Mouse (Mus musculus) kidney, adult 2 months (tissue): ENCODE measurements around the gene Hoxa6. TPM values are rescaled to one million over a fixed set of nuclear protein-coding genes. Genes with fewer than 3 reads are reported as not detected.

Experiments used
- DNase-seq: peaks from one replicate; pipeline ENCODE4 v3.0.0; 2021
- H3K27ac ChIP-seq: fragments of 200-500 bp; 2 replicates; pipeline ENCODE4 v1.5.1; 2012; ENCODE audit warnings: low read depth, low read length, control low read depth, inconsistent platforms; ENCODE audit not compliant: insufficient read depth
- H3K27me3 ChIP-seq: fragments of 200-500 bp; replicated peaks from 2 replicates; pipeline ENCODE4 v1.6.1; 2012; ENCODE audit warnings: mild to moderate bottlenecking, moderate library complexity, low read length, inconsistent platforms; ENCODE audit not compliant: control insufficient read depth, insufficient read depth
- H3K36me3 ChIP-seq: fragments of 200-500 bp; 2 replicates; pipeline ENCODE4 v1.6.1; 2012; ENCODE audit warnings: mild to moderate bottlenecking, moderate library complexity, low read length, inconsistent platforms; ENCODE audit not compliant: control insufficient read depth, insufficient read depth
- H3K4me1 ChIP-seq: fragments of 200-500 bp; 2 replicates; pipeline ENCODE4 v1.6.1; 2011; ENCODE audit warnings: low read length; ENCODE audit not compliant: control insufficient read depth, insufficient read depth
- H3K4me3 ChIP-seq: fragments of 200-500 bp; 2 replicates; pipeline ENCODE4 v1.5.1; 2011; ENCODE audit warnings: mild to moderate bottlenecking, low read depth, low read length, control low read depth; ENCODE audit not compliant: insufficient read depth
- CTCF ChIP-seq: fragments of 200-500 bp; conservative IDR thresholded peaks from 2 replicates; pipeline ENCODE4 v1.5.1; 2011; ENCODE audit warnings: low read depth, mild to moderate bottlenecking, control low read depth, low read length, moderate library complexity, mixed read lengths; ENCODE audit not compliant: insufficient read depth, insufficient read length
- POLR2A ChIP-seq: fragments of 200-500 bp; IDR thresholded peaks from one replicate; pipeline ENCODE4 v1.6.1; 2011; ENCODE audit warnings: low read depth, low read length, control low read depth
- WGBS: fragments of 180-500 bp; shearing (Covaris S2); methylation state at CpG from one replicate; pipeline ENCODE4 v1.1.7; 2018; 5-methylcytosine and 5-hydroxymethylcytosine counted together
- polyA plus RNA-seq: library from polyadenylated mRNA; depleted of rRNA; stranded (reverse); fragments of >200 nt; gene quantifications from 2 replicates; pipeline ENCODE4 v1.2.3, GENCODE M21; 2012

The Hoxa6 gene
- polyA plus RNA-seq, 1 experiment = 2.4 TPM

DNA sequence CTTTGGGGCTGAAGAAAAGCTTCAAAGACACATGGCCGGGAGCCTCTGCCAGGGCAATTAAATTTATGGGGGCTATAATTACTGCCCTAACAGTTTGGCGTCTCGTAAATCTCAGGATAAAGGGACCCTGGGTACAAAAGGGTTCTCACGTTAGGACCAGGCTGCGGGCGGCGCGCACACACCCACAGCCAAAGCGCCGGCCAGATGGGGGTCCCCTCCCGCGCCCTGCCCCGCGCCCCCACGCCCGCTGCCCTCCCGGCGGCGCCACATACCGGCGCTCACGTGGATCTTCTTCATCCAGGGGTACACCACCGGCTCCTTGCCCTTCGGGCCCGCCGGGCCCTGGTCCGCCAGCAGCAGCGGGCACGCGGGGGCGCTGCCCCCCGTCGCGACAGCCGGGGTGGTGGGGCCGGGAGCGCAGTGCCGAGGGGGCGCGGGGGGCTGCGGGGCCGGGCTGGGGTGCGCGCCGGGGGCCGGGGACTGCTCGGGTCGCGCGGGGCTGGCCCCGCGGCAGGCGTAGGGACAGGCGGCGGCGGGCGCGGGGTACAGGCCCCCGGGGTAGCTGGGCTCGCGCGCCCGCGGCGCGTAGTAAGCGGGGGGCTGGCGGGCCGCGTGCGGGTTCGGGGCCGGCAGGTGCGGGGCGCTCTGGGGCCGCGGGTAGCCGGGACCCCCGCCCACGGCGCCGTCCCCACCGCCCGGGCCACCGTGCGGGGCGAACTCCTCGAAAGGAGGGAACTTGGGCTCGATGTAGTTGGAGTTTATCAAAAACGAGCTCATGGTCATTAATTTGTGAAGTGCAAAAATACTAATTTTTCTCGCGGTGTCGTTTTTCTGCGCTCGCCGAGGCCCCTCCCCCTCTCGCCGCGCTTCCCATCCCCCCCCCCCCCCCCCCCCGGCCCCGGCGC lies 17.4 kb downstream of the Hoxa6 start, which contains the start of gene Hoxa4:
Gene Hoxa4, minus strand, starts transcription at position 848 of the 905 bp plus-strand sequence.
- WGBS = 3% methylated on average over 89 of the region's 102 CpGs
- H3K4me1 ChIP-seq = peaks cover 26% of the 10 kb centered on the region
- no peaks in the 10 kb centered on the region for H3K36me3 ChIP-seq
- peak within 1 kb of the TSS; percentile 83 for H3K4me3 ChIP-seq
- TF ChIP-seq POLR2A (no peak), CTCF (no peak)
- H3K27me3 ChIP-seq = no peaks in the 10 kb centered on the region
- DNase-seq = no peak
- H3K27ac ChIP-seq = peak within 1 kb of the TSS; percentile 62

GRCm38 (mm10) chr6:52190410-52190809 lies 18.1 kb downstream of the Hoxa6 start:
- DNase-seq = peak; percentile 41
- H3K4me3 ChIP-seq = no peak overlapping the region
- no peaks in the 10 kb centered on the region for H3K27me3 ChIP-seq
- H3K27ac ChIP-seq = peak overlapping the region; percentile 19; the same call in 1 of the 2 replicates
- H3K4me1 ChIP-seq = peaks cover 32% of the 10 kb centered on the region
- 29% methylated on average over 23 of the region's 23 CpGs for WGBS
- TF ChIP-seq POLR2A (no peak), CTCF (no peak)
- no peaks in the 10 kb centered on the region for H3K36me3 ChIP-seq

DNA sequence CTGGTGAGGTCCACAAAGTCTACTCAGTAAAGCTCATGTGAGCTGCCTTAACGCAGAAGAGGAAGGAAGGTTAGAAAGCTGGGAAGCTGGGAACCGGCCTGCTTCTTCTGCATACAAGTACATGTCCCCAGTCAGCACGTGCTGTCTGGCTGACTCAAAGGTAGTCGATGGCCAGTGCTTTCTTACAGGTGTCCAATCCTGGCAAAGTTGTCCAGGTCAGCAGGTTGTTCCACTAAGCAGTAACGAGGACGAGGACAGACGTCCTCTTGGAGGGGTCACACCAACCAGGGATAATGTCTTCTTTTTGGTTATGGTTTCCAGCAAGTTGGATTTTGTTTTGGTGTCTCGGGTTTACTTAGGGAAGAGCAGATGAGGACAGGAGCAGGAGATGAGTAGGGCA lies 18.6 kb downstream of the Hoxa6 start:
- TF ChIP-seq CTCF = no peak
- TF ChIP-seq POLR2A = no peak
- Histone ChIP-seq H3K4me3 (no peak overlapping the region), H3K27ac (peak overlapping the region; percentile 19), H3K27me3 (no peaks in the 10 kb centered on the region), H3K4me1 (peaks cover 31% of the 10 kb centered on the region), H3K36me3 (no peaks in the 10 kb centered on the region)
- DNase-seq = peak; percentile 64
- 41% methylated on average over 8 of the region's 8 CpGs for WGBS

- Histone ChIP-seq H3K4me1 (peaks cover 35% of the 10 kb centered on the region), H3K27ac (0 out of 2 replicates have a peak overlapping the region, but pooled peaks have one; percentile 1), H3K36me3 (no peaks in the 10 kb centered on the region), H3K27me3 (no peaks in the 10 kb centered on the region), H3K4me3 (no peak overlapping the region)
- TF ChIP-seq POLR2A = no peak
- no peak for TF ChIP-seq CTCF
- peak; percentile 60 for DNase-seq
- WGBS = 25% methylated on average over 5 of the region's 5 CpGs
Measured at GRCm38 (mm10) chr6:52189172-52189591, 19.3 kb downstream of the Hoxa6 start.

- peaks cover 36% of the 10 kb centered on the region for H3K4me1 ChIP-seq
Measured at GRCm38 (mm10) chr6:52186500-52186899, 22.0 kb downstream of the Hoxa6 start.

GRCm38 (mm10) chr6:52185834-52186233 lies 22.7 kb downstream of the Hoxa6 start:
- H3K27ac ChIP-seq = no peak overlapping the region
- 31% methylated on average over 3 of the region's 3 CpGs for WGBS
- peak; percentile 56 for DNase-seq

More at GRCm38 (mm10) chr6:52186500-52186899, 22.0 kb downstream of the Hoxa6 start:
- DNase-seq = peak; percentile 25
- no peak overlapping the region for H3K27ac ChIP-seq
- 60% methylated on average over 1 of the region's 1 CpGs for WGBS
- TF ChIP-seq POLR2A (no peak), CTCF (no peak)
- no peak overlapping the region for H3K4me3 ChIP-seq
- no peaks in the 10 kb centered on the region for H3K27me3 ChIP-seq
- H3K36me3 ChIP-seq = no peaks in the 10 kb centered on the region

DNA sequence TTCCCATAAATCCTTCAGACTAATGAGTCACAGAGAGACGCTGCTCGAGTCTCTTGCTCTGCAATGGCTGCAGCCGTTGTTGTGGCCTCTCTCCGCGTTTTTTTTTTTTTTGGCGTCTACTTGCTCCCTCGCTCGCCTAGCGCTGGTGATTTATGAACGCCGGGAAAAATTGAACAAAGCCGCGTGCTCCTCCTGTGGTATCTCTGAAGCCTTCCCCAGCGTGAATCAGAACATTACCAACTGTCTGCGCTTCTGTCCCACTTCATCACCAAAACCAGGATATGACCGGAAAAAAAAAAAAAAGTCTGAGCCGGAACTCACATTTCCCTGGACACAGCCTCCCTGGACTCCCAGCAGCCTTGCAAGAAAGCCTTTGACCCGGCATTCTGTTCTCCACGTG lies 23.3 kb downstream of the Hoxa6 start:
- 16% methylated on average over 19 of the region's 19 CpGs for WGBS
- H3K36me3 ChIP-seq = no peaks in the 10 kb centered on the region
- H3K4me3 ChIP-seq = no peak overlapping the region
- no peak overlapping the region for H3K27ac ChIP-seq
- H3K4me1 ChIP-seq = peaks cover 37% of the 10 kb centered on the region
- no peak for TF ChIP-seq CTCF
- no peak for TF ChIP-seq POLR2A
- no peaks in the 10 kb centered on the region for H3K27me3 ChIP-seq
- peak; percentile 72 for DNase-seq

More at GRCm38 (mm10) chr6:52185834-52186233, 22.7 kb downstream of the Hoxa6 start:
- Histone ChIP-seq H3K27me3 (no peaks in the 10 kb centered on the region), H3K36me3 (no peaks in the 10 kb centered on the region), H3K4me1 (peaks cover 41% of the 10 kb centered on the region), H3K4me3 (no peak overlapping the region)
- no peak for TF ChIP-seq POLR2A
- no peak for TF ChIP-seq CTCF
